Mouse (Mus musculus) cortical plate, adult 2 months (tissue): Measurements from ENCODE around the gene Olfr287.

Experiments used
- CTCF ChIP-seq: fragments of 200-500 bp; IDR thresholded peaks from 2 replicates; pipeline ENCODE4 v1.5.1; 2011; ENCODE audit warnings: mild to moderate bottlenecking, control low read depth, low read length; ENCODE audit not compliant: insufficient read depth; ENCODE audit errors: extremely low read depth
- POLR2A ChIP-seq: fragments of 200-500 bp; IDR thresholded peaks from 2 replicates; pipeline ENCODE4 v1.6.1; 2011; ENCODE audit warnings: mild to moderate bottlenecking, low read length, control low read depth; ENCODE audit not compliant: insufficient read depth; ENCODE audit errors: extremely low read depth

DNA sequence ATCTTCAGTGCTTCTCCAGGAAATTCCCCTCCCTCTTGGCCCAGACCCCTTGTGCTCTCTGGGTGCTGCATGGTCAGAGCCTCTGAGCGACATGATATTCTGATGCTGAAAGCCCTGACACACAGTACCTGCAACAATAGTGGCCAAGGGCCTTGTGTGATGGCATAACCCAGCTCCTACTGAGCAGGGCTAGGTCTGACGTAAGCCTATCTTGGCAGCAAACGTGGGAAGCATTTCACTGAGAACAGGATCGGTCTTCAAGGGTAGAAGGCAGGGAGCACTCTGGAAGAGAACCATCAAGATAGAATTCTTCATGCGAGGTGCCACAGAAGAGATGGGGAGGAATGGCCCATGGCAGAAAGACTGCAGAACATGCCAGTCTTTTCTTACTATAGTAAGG lies 55.3 kb downstream of the Olfr287 start, which contains the start of gene Asb8:
- TF ChIP-seq CTCF (no peak), POLR2A (no peak)
